9 mouse cellular contexts compared by ENCODE assay signal in genomic region chr5:90977244-90977643, GRCm38 (mm10). TPM values are rescaled to one million over a fixed set of nuclear protein-coding genes. Genes with fewer than 3 reads are reported as not detected.
A peak's percentile ranks its signal among the peaks of the same experiment; 100 is the strongest.
DNase-seq lines count a peak whose midpoint lies in the region; ATAC-seq and TF ChIP-seq lines count a peak whose summit lies in the region.
"Had no signal": no experiment of that assay in that cellular context is flagged by ENCODE, and none has a peak within 500 bp of the region (broad histone marks: within the 10 kb centered on the region; RNA-seq: fewer than 3 reads in every experiment).

No protein-coding gene starts in this region.

- 95% methylated on average over 4 of the region's 4 CpGs for WGBS in thymus, adult 2 months
- WGBS in midbrain, postnatal 0 days, result 70% methylated on average over 4 of the region's 4 CpGs

- no peak for TF ChIP-seq POLR2A in thymus, adult 2 months (IDR thresholded peaks at IDR 0.05; ENCODE audit: control insufficient read depth, extremely low read depth, insufficient read depth, low read length, poor library complexity)

- H3K9me3 ChIP-seq in midbrain, postnatal 0 days (ENCODE audit: low read length), result no peaks in the 10 kb centered on the region
- H3K9me3 ChIP-seq: neural tube, embryonic 12.5 days had no signal

- no peak for TF ChIP-seq CTCF in thymus, adult 2 months (IDR thresholded peaks at IDR 0.05; ENCODE audit: borderline replicate concordance, control insufficient read depth, extremely low read depth, insufficient read depth, low read length, poor library complexity)
- TF ChIP-seq CTCF in midbrain, postnatal 0 days (IDR thresholded peaks at IDR 0.05), result peak; percentile 73

- peak; percentile 14 for DNase-seq in thymus, adult 2 months
- no peak for DNase-seq in thymus, adult 18-20 months
- peak; percentile 9 to 42 for DNase-seq in adrenal gland, postnatal 4 days (ENCODE audit: low spot score in 2 of 2)
- peak; percentile 28 for DNase-seq in fibroblast of lung, adult 2 months (ENCODE audit: low read depth)
- DNase-seq in heart, postnatal 36 days, result peak; percentile 61 to 71
- DNase-seq in left cerebral cortex, adult 11 months (ENCODE audit: low spot score), result peak; percentile 41
- peak; percentile 74 for DNase-seq in midbrain, postnatal 0 days (ENCODE audit: low spot score)
- DNase-seq in urinary bladder, postnatal 25 days (ENCODE audit: low spot score), result peak; percentile 64

- no peaks in the 10 kb centered on the region for H3K27me3 ChIP-seq in thymus, adult 2 months (ENCODE audit: control insufficient read depth, insufficient read depth, low read length)
- no peaks in the 10 kb centered on the region for H3K27me3 ChIP-seq in midbrain, postnatal 0 days (ENCODE audit: insufficient read depth, low read length)
- H3K27me3 ChIP-seq: neural tube, embryonic 12.5 days had no signal

- H3K4me3 ChIP-seq in thymus, adult 2 months (ENCODE audit: control insufficient read depth, insufficient read depth, low read length), result no peak overlapping the region
- no peak overlapping the region for H3K4me3 ChIP-seq in midbrain, postnatal 0 days (ENCODE audit: low read depth, low read length)
- H3K4me3 ChIP-seq: neural tube, embryonic 12.5 days had no signal

- no peaks in the 10 kb centered on the region for H3K4me1 ChIP-seq in thymus, adult 2 months (replicated peaks; ENCODE audit: control insufficient read depth, insufficient read depth, low read length)
- H3K4me1 ChIP-seq in midbrain, postnatal 0 days (ENCODE audit: insufficient read depth, low read length), result no peaks in the 10 kb centered on the region
- H3K4me1 ChIP-seq: neural tube, embryonic 12.5 days had no signal

- ATAC-seq in midbrain, postnatal 0 days (ENCODE audit: low FRiP score), result no peak

- H3K27ac ChIP-seq in thymus, adult 2 months (ENCODE audit: control insufficient read depth, insufficient read depth, low read length), result no peak overlapping the region
- H3K27ac ChIP-seq in midbrain, postnatal 0 days (ENCODE audit: low read depth, low read length), result no peak overlapping the region
- H3K27ac ChIP-seq: neural tube, embryonic 12.5 days had no signal

- no peak overlapping the region for H3K4me2 ChIP-seq in midbrain, postnatal 0 days (ENCODE audit: low read depth, low read length, poor library complexity, severe bottlenecking)
- H3K4me2 ChIP-seq: neural tube, embryonic 12.5 days had no signal

- intact Hi-C loops in heart, postnatal 36 days (cut with DNase I), result loop anchor here (1.0 to 5.0 kb wide), 2 partner anchors 225 to 331 kb away; no protein-coding TSS in a partner anchor

- no peak overlapping the region for H3K9ac ChIP-seq in midbrain, postnatal 0 days (replicated peaks; ENCODE audit: low read length, poor library complexity, severe bottlenecking)
- H3K9ac ChIP-seq: neural tube, embryonic 12.5 days had no signal

- no peaks in the 10 kb centered on the region for H3K36me3 ChIP-seq in thymus, adult 2 months (ENCODE audit: control insufficient read depth, insufficient read depth, low read length)
- 0 out of 2 replicates have a peak, but pooled peaks cover 5% of the 10 kb centered on the region for H3K36me3 ChIP-seq in midbrain, postnatal 0 days (ENCODE audit: insufficient read depth, low read length)

RNA-seq across cellular contexts. Expression of gene Mthfd2l, which starts 46.3 kb away (rescaled TPM):
- 23.5 and 32.5 TPM in 2 replicates for polyA plus RNA-seq in thymus, adult 2 months (2012; rRNA removed)
- total RNA-seq in adrenal gland, postnatal 4 days (2021), result 10 to 100 TPM; 23.9 to 27.0 TPM
- 10 to 100 TPM in 1 of 2 experiments, 1 to 10 TPM in 1; 9.5 to 10.0 TPM for total RNA-seq in heart, postnatal 36 days (2021)
- total RNA-seq in midbrain, postnatal 0 days (2014; rRNA removed), result 87.4 and 90.9 TPM in 2 replicates
- 54.6 and 54.9 TPM in 2 replicates for polyA plus RNA-seq in midbrain, postnatal 0 days (2015; fragmentation: Nextera tagmentation; extraction: Ambion mirVana)

RNA-seq across cellular contexts. Expression of gene Epgn, which starts 50.0 kb away (rescaled TPM):
- 0.08 TPM in 1 of 2 replicates, not detected in the other for polyA plus RNA-seq in thymus, adult 2 months (2012; rRNA removed)
- total RNA-seq in adrenal gland, postnatal 4 days (2021), result not detected
- under 1 TPM; 0.33 to 0.46 TPM for total RNA-seq in heart, postnatal 36 days (2021)
- 0.16 TPM in 1 of 2 replicates, not detected in the other for total RNA-seq in midbrain, postnatal 0 days (2014; rRNA removed)
- polyA plus RNA-seq in midbrain, postnatal 0 days (2015; fragmentation: Nextera tagmentation; extraction: Ambion mirVana), result not detected in 2 replicates

Comparison
In these comparisons a context has a peak if more than half of its experiments do, and no peak if none do; other contexts are left out.
1. DNase-seq: peak in thymus, adult 2 months (single experiment), adrenal gland, postnatal 4 days (2 of 2), fibroblast of lung, adult 2 months (single experiment), heart, postnatal 36 days (2 of 2), left cerebral cortex, adult 11 months (single experiment), midbrain, postnatal 0 days (single experiment) and urinary bladder, postnatal 25 days (single experiment); none in thymus, adult 18-20 months (0 of 2).